Mouse (Mus musculus) intestine, embryonic 15.5 days (tissue): ENCODE measurements around the gene Rbms2. TPM values are rescaled to one million over a fixed set of nuclear protein-coding genes. Genes with fewer than 3 reads are reported as not detected.
"Not testable (repeated sequence)": the region's sequence is repeated elsewhere in the genome, so short reads cannot be mapped to it uniquely, and the experiment has no call there.

Source experiments
- ATAC-seq: fragments of 200-750 bp; cut with Nextera tagmentation; 2 replicates; pipeline ENCODE4 v1.8.0; 2017; ENCODE audit warnings: moderate TSS enrichment, moderate library complexity
- H3K27ac ChIP-seq: fragments of 300-500 bp; sonication (generic); 2 replicates; pipeline ENCODE4 v1.5.1; 2015; ENCODE audit warnings: mild to moderate bottlenecking, inconsistent platforms
- H3K27me3 ChIP-seq: fragments of 300-500 bp; sonication (generic); replicated peaks from 2 replicates; pipeline ENCODE4 v1.6.1; 2015; ENCODE audit warnings: inconsistent platforms
- H3K36me3 ChIP-seq: fragments of 300-500 bp; sonication (generic); 2 replicates; pipeline ENCODE4 v1.6.1; 2015; ENCODE audit warnings: inconsistent platforms
- H3K4me1 ChIP-seq: fragments of 300-500 bp; sonication (generic); replicated peaks from 2 replicates; pipeline ENCODE4 v1.6.1; 2015; ENCODE audit warnings: inconsistent platforms
- H3K4me2 ChIP-seq: fragments of 300-500 bp; sonication (generic); replicated peaks from 2 replicates; pipeline ENCODE4 v1.6.1; 2015; ENCODE audit warnings: mild to moderate bottlenecking, inconsistent platforms
- H3K4me3 ChIP-seq: fragments of 300-500 bp; sonication (generic); replicated peaks from 2 replicates; pipeline ENCODE4 v1.5.1; 2015; ENCODE audit warnings: inconsistent platforms
- H3K9ac ChIP-seq: fragments of 300-500 bp; sonication (generic); 2 replicates; pipeline ENCODE4 v1.6.1; 2015; ENCODE audit warnings: inconsistent platforms
- H3K9me3 ChIP-seq: fragments of 300-500 bp; sonication (generic); 2 replicates; pipeline ENCODE4 v1.6.1; 2016; ENCODE audit warnings: inconsistent platforms
- whole genome bisulfite sequencing: fragments of 180-500 bp; shearing (Covaris S2); methylation state at CpG from one replicate; pipeline ENCODE4 v1.1.7; 2015; 5-methylcytosine and 5-hydroxymethylcytosine counted together
- polyA plus RNA-seq: library from polyadenylated mRNA; unstranded; fragments of >200 nt; fragmentation: Nextera tagmentation; extraction: Ambion mirVana; gene quantifications from 2 replicates; pipeline ENCODE4 v1.2.1, GENCODE M21; 2015

The Rbms2 gene
- polyA plus RNA-seq, 1 experiment from 2014 or later: 27.0 TPM

- Histone ChIP-seq H3K36me3 (no peaks in the 10 kb centered on the region), H3K4me1 (peaks cover 5% of the 10 kb centered on the region; the same call in 1 of the 2 replicates), H3K4me2 (peak overlapping the region; percentile 87), H3K27ac (no peak overlapping the region), H3K4me3 (peak overlapping the region; percentile 70), H3K27me3 (no peaks in the 10 kb centered on the region), H3K9ac (peak overlapping the region; percentile 67), H3K9me3 (no peaks in the 10 kb centered on the region)
- peak; percentile 13; the same call in 1 of the 2 replicates for ATAC-seq
- WGBS: 18% methylated on average over 14 of the region's 14 CpGs
Observed at GRCm38 (mm10) chr10:128210954-128211353, 30.9 kb upstream of the Rbms2 start.

GRCm38 (mm10) chr10:128210131-128210530 lies 30.0 kb upstream of the Rbms2 start:
- no peak overlapping the region for H3K9ac ChIP-seq
- H3K4me1 ChIP-seq: peaks cover 5% of the 10 kb centered on the region; the same call in 1 of the 2 replicates
- H3K36me3 ChIP-seq: no peaks in the 10 kb centered on the region
- no peak for ATAC-seq
- H3K9me3 ChIP-seq: no peaks in the 10 kb centered on the region
- H3K4me2 ChIP-seq: peak overlapping the region; percentile 87; the same call in 1 of the 2 replicates
- H3K27ac ChIP-seq: no peak overlapping the region
- 92% methylated on average over 2 of the region's 2 CpGs for WGBS
- H3K4me3 ChIP-seq: no peak overlapping the region
- no peaks in the 10 kb centered on the region for H3K27me3 ChIP-seq

- Histone ChIP-seq H3K4me1 (peaks cover 5% of the 10 kb centered on the region; the same call in 1 of the 2 replicates), H3K36me3 (no peaks in the 10 kb centered on the region), H3K9me3 (no peaks in the 10 kb centered on the region), H3K4me2 (no peak overlapping the region), H3K4me3 (no peak overlapping the region), H3K9ac (no peak overlapping the region), H3K27ac (no peak overlapping the region), H3K27me3 (no peaks in the 10 kb centered on the region)
- 91% methylated on average over 11 of the region's 11 CpGs for WGBS
- no peak for ATAC-seq
Observed at GRCm38 (mm10) chr10:128209311-128210009, 29.4 kb upstream of the Rbms2 start.

GRCm38 (mm10) chr10:128208326-128208725 lies 28.2 kb upstream of the Rbms2 start:
- WGBS: 96% methylated on average over 10 of the region's 10 CpGs
- H3K4me1 ChIP-seq: peaks cover 8% of the 10 kb centered on the region; the same call in 1 of the 2 replicates
- H3K27ac ChIP-seq: no peak overlapping the region
- H3K4me3 ChIP-seq: no peak overlapping the region
- no peaks in the 10 kb centered on the region for H3K36me3 ChIP-seq
- H3K27me3 ChIP-seq: no peaks in the 10 kb centered on the region
- H3K4me2 ChIP-seq: no peak overlapping the region
- no peak for ATAC-seq
- H3K9ac ChIP-seq: no peak overlapping the region
- H3K9me3 ChIP-seq: no peaks in the 10 kb centered on the region

- Histone ChIP-seq H3K27me3 (no peaks in the 10 kb centered on the region), H3K9ac (no peak overlapping the region), H3K4me1 (0 out of 2 replicates have a peak, but pooled peaks cover 4% of the 10 kb centered on the region), H3K36me3 (no peaks in the 10 kb centered on the region), H3K4me2 (no peak overlapping the region), H3K27ac (no peak overlapping the region), H3K9me3 (no peaks in the 10 kb centered on the region), H3K4me3 (no peak overlapping the region)
- no peak; the same call in 1 of the 2 replicates for ATAC-seq
- 82% methylated on average over 15 of the region's 15 CpGs for WGBS
Observed at GRCm38 (mm10) chr10:128204941-128205340, 24.8 kb upstream of the Rbms2 start.

GRCm38 (mm10) chr10:128201856-128202255 lies 21.8 kb upstream of the Rbms2 start:
- H3K4me1 ChIP-seq: 0 out of 2 replicates have a peak, but pooled peaks cover 4% of the 10 kb centered on the region
- no peaks in the 10 kb centered on the region for H3K9me3 ChIP-seq
- H3K4me2 ChIP-seq: no peak overlapping the region
- no peak overlapping the region for H3K4me3 ChIP-seq
- no peaks in the 10 kb centered on the region for H3K27me3 ChIP-seq
- WGBS: 64% methylated on average over 5 of the region's 6 CpGs
- H3K36me3 ChIP-seq: no peaks in the 10 kb centered on the region
- no peak overlapping the region for H3K9ac ChIP-seq
- no peak overlapping the region for H3K27ac ChIP-seq
- peak; percentile 30 for ATAC-seq

- Histone ChIP-seq H3K9me3 (no peaks in the 10 kb centered on the region), H3K4me2 (peak overlapping the region; percentile 100), H3K4me1 (peaks cover 8% of the 10 kb centered on the region; the same call in 1 of the 2 replicates), H3K4me3 (peak overlapping the region; percentile 79), H3K9ac (peak overlapping the region; percentile 66), H3K36me3 (no peaks in the 10 kb centered on the region), H3K27me3 (peaks cover 14% of the 10 kb centered on the region), H3K27ac (no peak overlapping the region)
- WGBS: 1% methylated on average over 72 of the region's 79 CpGs
- peak; percentile 91 for ATAC-seq
Observed at GRCm38 (mm10) chr10:128194551-128195461, 14.7 kb upstream of the Rbms2 start.

GRCm38 (mm10) chr10:128194024-128194550 lies 14.0 kb upstream of the Rbms2 start, which contains the start of gene Gls2:
Gene Gls2 (plus strand): TSS chr10:128194457.
- H3K36me3 ChIP-seq: no peaks in the 10 kb centered on the region
- peak within 1 kb of the TSS; percentile 66 for H3K9ac ChIP-seq
- peaks cover 8% of the 10 kb centered on the region; the same call in 1 of the 2 replicates for H3K4me1 ChIP-seq
- under 1% methylated on average over 46 of the region's 46 CpGs for WGBS
- peak within 1 kb of the TSS; percentile 100 for H3K4me2 ChIP-seq
- peaks cover 14% of the 10 kb centered on the region for H3K27me3 ChIP-seq
- peak; percentile 98 for ATAC-seq
- peak within 1 kb of the TSS; percentile 57; the same call in 1 of the 2 replicates for H3K27ac ChIP-seq
- peak within 1 kb of the TSS; percentile 79 for H3K4me3 ChIP-seq
- no peaks in the 10 kb centered on the region for H3K9me3 ChIP-seq

GRCm38 (mm10) chr10:128193113-128193512 lies 13.0 kb upstream of the Rbms2 start:
- Histone ChIP-seq H3K27ac (no peak overlapping the region), H3K9me3 (no peaks in the 10 kb centered on the region), H3K4me3 (no peak overlapping the region), H3K4me2 (no peak overlapping the region), H3K27me3 (peaks cover 14% of the 10 kb centered on the region), H3K9ac (no peak overlapping the region), H3K4me1 (peaks cover 8% of the 10 kb centered on the region; the same call in 1 of the 2 replicates), H3K36me3 (no peaks in the 10 kb centered on the region)
- whole genome bisulfite sequencing: 93% methylated on average over 6 of the region's 6 CpGs
- no peak for ATAC-seq

GRCm38 (mm10) chr10:128192030-128192766 lies 12.1 kb upstream of the Rbms2 start:
- not testable (repeated sequence) for H3K36me3 ChIP-seq, ATAC-seq, H3K27ac ChIP-seq, H3K9me3 ChIP-seq, H3K4me2 ChIP-seq, H3K4me1 ChIP-seq, H3K9ac ChIP-seq, H3K4me3 ChIP-seq
- H3K27me3 ChIP-seq: peaks cover 14% of the 10 kb centered on the region
- WGBS: 94% methylated on average over 3 of the region's 3 CpGs

- Histone ChIP-seq H3K4me3 (no peak overlapping the region), H3K4me2 (no peak overlapping the region), H3K4me1 (peaks cover 8% of the 10 kb centered on the region; the same call in 1 of the 2 replicates), H3K27me3 (peaks cover 14% of the 10 kb centered on the region), H3K36me3 (no peaks in the 10 kb centered on the region), H3K27ac (no peak overlapping the region), H3K9me3 (no peaks in the 10 kb centered on the region), H3K9ac (no peak overlapping the region)
- WGBS: 54% methylated on average over 2 of the region's 2 CpGs
- ATAC-seq: no peak
Observed at GRCm38 (mm10) chr10:128191472-128191871, 11.4 kb upstream of the Rbms2 start.
